Mouse (Mus musculus) kidney, embryonic 15.5 days (tissue): ENCODE measurements around the gene Vmn1r59. TPM values are rescaled to one million over a fixed set of nuclear protein-coding genes. Genes with fewer than 3 reads are reported as not detected.
"Not testable (repeated sequence)": the region's sequence is repeated elsewhere in the genome, so short reads cannot be mapped to it uniquely, and the experiment has no call there.

ENCODE experiments used
- ATAC-seq: fragments of 200-750 bp; cut with Nextera tagmentation; replicated peaks from 2 replicates; pipeline ENCODE4 v1.8.0; 2017; ENCODE audit warnings: moderate TSS enrichment; ENCODE audit not compliant: low FRiP score
- H3K27ac ChIP-seq: fragments of 300-500 bp; sonication (generic); 2 replicates; pipeline ENCODE4 v1.5.1; 2015; ENCODE audit warnings: mild to moderate bottlenecking, inconsistent platforms
- H3K27me3 ChIP-seq: fragments of 300-500 bp; sonication (generic); 2 replicates; pipeline ENCODE4 v1.6.1; 2015; ENCODE audit warnings: inconsistent platforms
- H3K36me3 ChIP-seq: fragments of 300-500 bp; sonication (generic); 2 replicates; pipeline ENCODE4 v1.6.1; 2015; ENCODE audit warnings: inconsistent platforms
- H3K4me1 ChIP-seq: fragments of 300-500 bp; sonication (generic); 2 replicates; pipeline ENCODE4 v1.6.1; 2015; ENCODE audit warnings: inconsistent platforms
- H3K4me2 ChIP-seq: fragments of 300-500 bp; sonication (generic); 2 replicates; pipeline ENCODE4 v1.6.1; 2015; ENCODE audit warnings: moderate library complexity, mild to moderate bottlenecking, inconsistent platforms
- H3K4me3 ChIP-seq: fragments of 300-500 bp; sonication (generic); replicated peaks from 2 replicates; pipeline ENCODE4 v1.5.1; 2015; ENCODE audit warnings: mild to moderate bottlenecking, inconsistent platforms
- H3K9ac ChIP-seq: fragments of 300-500 bp; sonication (generic); 2 replicates; pipeline ENCODE4 v1.6.1; 2015; ENCODE audit warnings: mild to moderate bottlenecking, inconsistent platforms
- H3K9me3 ChIP-seq: fragments of 300-500 bp; sonication (generic); replicated peaks from 2 replicates; pipeline ENCODE4 v1.6.1; 2016; ENCODE audit warnings: inconsistent platforms
- WGBS: fragments of 180-500 bp; shearing (Covaris S2); methylation state at CpG from one replicate; pipeline ENCODE4 v1.1.7; 2015; ENCODE audit warnings: mixed read lengths; 5-methylcytosine and 5-hydroxymethylcytosine counted together
- polyA plus RNA-seq: library from polyadenylated mRNA; unstranded; fragments of >200 nt; fragmentation: Nextera tagmentation; extraction: Ambion mirVana; gene quantifications from 2 replicates; pipeline ENCODE4 v1.2.1, GENCODE M21; 2015

The Vmn1r59 gene
- not detected in 2 replicates for polyA plus RNA-seq

GRCm38 (mm10) chr7:5456674-5457073 lies at the start of gene Vmn1r59:
TSS of gene Vmn1r59 (minus strand) at chr7:5456774.
- no peak within 1 kb of the TSS for H3K9ac ChIP-seq
- no peak for ATAC-seq
- H3K4me1 ChIP-seq: no peaks in the 10 kb centered on the region
- H3K4me3 ChIP-seq: no peak within 1 kb of the TSS
- H3K9me3 ChIP-seq: 0 out of 2 replicates have a peak, but pooled peaks cover 14% of the 10 kb centered on the region
- no peak within 1 kb of the TSS for H3K27ac ChIP-seq
- no peaks in the 10 kb centered on the region for H3K36me3 ChIP-seq
- H3K4me2 ChIP-seq: no peak within 1 kb of the TSS
- H3K27me3 ChIP-seq: no peaks in the 10 kb centered on the region

DNA sequence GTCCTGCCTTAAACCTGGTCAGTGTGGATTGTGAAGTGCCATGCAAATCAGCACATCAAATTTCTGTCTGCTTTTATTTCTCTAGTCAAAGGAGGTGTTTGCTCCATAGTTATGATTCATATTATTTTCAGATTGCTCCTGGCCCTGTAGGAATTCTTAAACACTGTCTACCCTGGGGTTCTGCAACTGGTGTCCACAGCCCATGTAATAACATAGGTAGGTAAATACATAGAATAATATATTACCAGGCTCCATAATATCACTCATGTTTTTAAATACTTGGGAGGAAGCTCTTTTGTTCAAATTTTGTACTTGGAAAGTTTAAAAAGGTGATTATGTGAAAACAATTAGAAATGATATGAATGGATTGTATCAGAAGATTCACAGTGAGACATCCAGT lies 37.3 kb upstream of the Vmn1r59 start, which contains the start of gene Vmn2r28:
Vmn2r28 (minus strand) TSS at position 101 of the 400 bp plus-strand sequence.
- H3K27me3 ChIP-seq, ATAC-seq, H3K9me3 ChIP-seq, H3K27ac ChIP-seq, H3K4me1 ChIP-seq, H3K9ac ChIP-seq, H3K4me3 ChIP-seq, H3K4me2 ChIP-seq, H3K36me3 ChIP-seq: not testable (repeated sequence)

DNA sequence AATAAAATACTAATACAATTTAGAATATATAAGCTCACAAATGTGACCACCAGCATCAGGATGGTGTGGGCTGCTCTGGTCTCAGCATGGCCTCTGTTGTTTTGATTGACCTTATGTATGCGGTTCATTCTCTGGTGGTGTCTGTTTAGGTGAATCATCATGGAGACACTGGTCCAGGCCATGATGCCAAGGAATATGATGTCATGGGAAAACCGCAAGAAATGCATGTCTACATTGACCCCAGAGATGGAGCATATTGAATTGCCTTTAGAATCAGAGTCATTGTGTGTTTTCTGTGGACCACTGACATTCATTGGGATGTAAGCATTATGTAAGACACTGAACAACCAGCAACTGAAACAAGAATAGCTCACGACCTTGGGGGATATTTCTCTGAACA lies 2.6 kb downstream of the Vmn1r59 start:
- not testable (repeated sequence) for H3K9ac ChIP-seq, H3K27ac ChIP-seq, H3K4me2 ChIP-seq, H3K36me3 ChIP-seq, H3K4me1 ChIP-seq, H3K4me3 ChIP-seq, ATAC-seq, H3K27me3 ChIP-seq
- 73% methylated on average over 3 of the region's 3 CpGs for WGBS
- peaks cover 20% of the 10 kb centered on the region for H3K9me3 ChIP-seq

DNA sequence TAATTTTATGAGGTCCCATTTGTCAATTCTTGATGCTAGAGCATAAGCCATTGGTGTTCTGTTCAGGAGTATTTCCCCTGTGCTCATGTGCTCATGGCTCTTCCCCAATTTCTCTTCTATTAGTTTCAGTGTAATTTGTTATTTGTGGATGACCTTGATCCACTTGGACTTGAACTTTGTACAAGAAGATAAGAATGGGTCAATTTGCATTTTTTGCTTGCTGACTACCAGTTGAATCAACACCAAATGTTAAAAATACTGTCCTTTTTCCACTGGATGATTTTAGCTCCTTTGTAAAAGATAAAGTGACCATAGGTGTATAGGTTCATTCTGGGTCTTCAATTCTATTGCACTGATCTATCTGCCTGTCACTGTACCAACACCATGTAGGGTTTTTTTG lies 7.9 kb downstream of the Vmn1r59 start:
- Histone ChIP-seq H3K27ac (no peak overlapping the region), H3K4me2 (no peak overlapping the region), H3K9me3 (peaks cover 11% of the 10 kb centered on the region), H3K36me3 (no peaks in the 10 kb centered on the region), H3K27me3 (no peaks in the 10 kb centered on the region), H3K4me3 (no peak overlapping the region), H3K9ac (no peak overlapping the region), H3K4me1 (no peaks in the 10 kb centered on the region)
- ATAC-seq: no peak

DNA sequence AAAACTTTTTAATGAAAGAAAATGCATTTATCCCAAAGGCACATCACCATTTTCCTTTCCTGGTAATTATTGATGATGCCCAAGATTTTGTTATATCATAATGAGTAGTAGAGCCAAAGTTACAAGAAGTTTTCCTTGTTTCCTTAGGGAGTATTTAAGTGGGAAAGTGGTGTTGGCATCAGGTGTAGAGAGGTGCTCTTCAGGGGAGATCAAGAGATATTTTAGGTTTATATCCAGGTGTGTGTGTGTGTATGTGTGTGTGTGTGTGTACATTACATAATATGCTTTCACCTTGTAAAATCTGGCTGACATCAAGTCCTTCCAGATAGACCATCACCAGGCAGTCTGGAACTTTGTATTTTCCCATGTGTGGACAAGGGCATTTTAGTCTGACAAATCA lies 43.3 kb downstream of the Vmn1r59 start, which contains the start of gene Vmn1r58:
Vmn1r58 (minus strand) TSS at position 101 of the 400 bp plus-strand sequence.
- not testable (repeated sequence) for H3K4me2 ChIP-seq, H3K27ac ChIP-seq, H3K4me3 ChIP-seq, H3K4me1 ChIP-seq, H3K9me3 ChIP-seq, ATAC-seq, H3K9ac ChIP-seq, H3K36me3 ChIP-seq, H3K27me3 ChIP-seq

DNA sequence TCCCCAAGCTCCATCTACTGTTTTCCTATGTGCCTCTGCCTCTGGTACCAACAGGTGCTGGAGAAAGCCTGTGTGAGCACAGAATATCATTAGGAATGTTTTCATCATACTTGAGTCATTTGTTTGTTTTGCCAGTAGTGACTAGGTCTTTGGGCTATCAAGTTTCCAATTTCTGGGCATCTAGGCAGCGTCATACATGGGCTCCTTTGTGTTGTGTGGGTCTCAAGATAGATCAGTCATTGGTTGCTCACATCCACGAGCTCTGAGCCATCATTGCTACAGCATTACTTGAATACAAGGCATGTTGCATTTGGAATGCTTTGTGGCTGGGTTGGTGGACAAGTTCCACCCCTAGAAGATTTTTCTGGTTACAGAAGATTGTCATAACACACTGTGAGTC lies 50.4 kb downstream of the Vmn1r59 start:
- WGBS: 38% methylated on average over 2 of the region's 2 CpGs
- Histone ChIP-seq H3K27ac (no peak overlapping the region), H3K4me3 (no peak overlapping the region), H3K9ac (no peak overlapping the region), H3K4me1 (no peaks in the 10 kb centered on the region), H3K4me2 (no peak overlapping the region), H3K27me3 (no peaks in the 10 kb centered on the region), H3K9me3 (0 out of 2 replicates have a peak, but pooled peaks cover 3% of the 10 kb centered on the region), H3K36me3 (no peaks in the 10 kb centered on the region)
- no peak for ATAC-seq

Other genes starting within 250 kb of the Vmn1r59 start
- not detected in 2 replicates for gene Vmn1r57, start 238.3 kb downstream of the Vmn1r59 start, polyA plus RNA-seq
- not detected in 2 replicates for gene Gm5065, start 106.2 kb downstream of the Vmn1r59 start, polyA plus RNA-seq
- gene Nlrp2, start 105.7 kb downstream of the Vmn1r59 start, polyA plus RNA-seq: not detected in 2 replicates
- gene Vmn1r58, start 43.4 kb downstream of the Vmn1r59 start, polyA plus RNA-seq: not detected in 2 replicates
- not detected in 2 replicates for gene Vmn2r28, start 37.2 kb upstream of the Vmn1r59 start, polyA plus RNA-seq
- gene Vmn1r60, start 90.5 kb upstream of the Vmn1r59 start, polyA plus RNA-seq: not detected in 2 replicates
- not detected in 2 replicates for gene Vmn1r61, start 156.5 kb upstream of the Vmn1r59 start, polyA plus RNA-seq
- gene Vmn1r62, start 216.9 kb upstream of the Vmn1r59 start, polyA plus RNA-seq: not detected in 2 replicates